Mouse (Mus musculus) testis, postnatal 14 days (tissue): ENCODE measurements around the gene Olfr832.
"Not testable (repeated sequence)": the region's sequence is repeated elsewhere in the genome, so short reads cannot be mapped to it uniquely, and the experiment has no call there.

Experiments used
- DNase-seq: peaks from one replicate; pipeline ENCODE4 v3.0.0; 2021; ENCODE audit warnings: low spot score

Olfr832 gene

GRCm38 (mm10) chr9:18936822-18937221 lies at the start of gene Olfr832:
TSS of gene Olfr832 (plus strand) at chr9:18937122.
- DNase-seq: not testable (repeated sequence)

GRCm38 (mm10) chr9:18907699-18908098 lies 29.2 kb upstream of the Olfr832 start:
- DNase-seq: not testable (repeated sequence)

- DNase-seq: not testable (repeated sequence)
These were observed 9.0 kb upstream of the Olfr832 start for GRCm38 (mm10) chr9:18927921-18928320.

- DNase-seq: no peak
These were observed 25.1 kb downstream of the Olfr832 start for GRCm38 (mm10) chr9:18962021-18962420.

- no peak for DNase-seq
These were observed 50.8 kb downstream of the Olfr832 start, which contains the start of gene Olfr834 for GRCm38 (mm10) chr9:18987690-18988089. TSS of gene Olfr834 (plus strand) at chr9:18987990.
